Mouse (Mus musculus) urinary bladder, adult 18-20 months (tissue): Measurements from ENCODE around the gene Ifrd2.
A peak's percentile ranks its signal among the peaks of the same experiment; 100 is the strongest.
"Not testable (repeated sequence)": the region's sequence is repeated elsewhere in the genome, so short reads cannot be mapped to it uniquely, and the experiment has no call there.

Experiments
- DNase-seq, 2 experiments: peaks; one replicate each; pipeline ENCODE4 v3.0.0; 2022; ENCODE audit warnings: low spot score in 2 of 2, mixed read lengths in 2 of 2

The Ifrd2 gene

GRCm38 (mm10) chr9:107551890-107552355 is 35.5 kb upstream of the Ifrd2 start:
- no peak for DNase-seq

- no peak for DNase-seq
Measured at GRCm38 (mm10) chr9:107552690-107553393, 34.6 kb upstream of the Ifrd2 start.

- DNase-seq, result no peak
Measured at GRCm38 (mm10) chr9:107553541-107554318, 33.7 kb upstream of the Ifrd2 start.

GRCm38 (mm10) chr9:107554319-107554825 is 33.1 kb upstream of the Ifrd2 start:
- peak; percentile 87 to 91 for DNase-seq

GRCm38 (mm10) chr9:107555031-107555457 is 32.4 kb upstream of the Ifrd2 start:
- peak in 1 of 2 experiments; percentile 59 for DNase-seq

- no peak for DNase-seq
Measured at GRCm38 (mm10) chr9:107555701-107556100, 31.7 kb upstream of the Ifrd2 start.

GRCm38 (mm10) chr9:107556346-107556745 is 31.1 kb upstream of the Ifrd2 start:
- no peak for DNase-seq

GRCm38 (mm10) chr9:107563029-107563581 is 24.3 kb upstream of the Ifrd2 start, which contains the start of gene Tusc2:
Gene Tusc2 (plus strand): TSS chr9:107563255.
- peak; percentile 91 to 93 for DNase-seq

GRCm38 (mm10) chr9:107565556-107565955 is 21.9 kb upstream of the Ifrd2 start:
- DNase-seq, result not testable (repeated sequence)

- peak in 1 of 2 experiments; percentile 78 for DNase-seq
Measured at GRCm38 (mm10) chr9:107566041-107566709, 21.3 kb upstream of the Ifrd2 start.

GRCm38 (mm10) chr9:107566855-107567254 is 20.6 kb upstream of the Ifrd2 start:
- DNase-seq, result no peak

- DNase-seq, result no peak
Measured at GRCm38 (mm10) chr9:107567702-107568319, 19.6 kb upstream of the Ifrd2 start, which contains the start of gene Hyal2. Gene Hyal2 (plus strand): TSS chr9:107567945.

- DNase-seq, result peak; percentile 79 to 83
Measured at GRCm38 (mm10) chr9:107568331-107569261, 18.8 kb upstream of the Ifrd2 start.

GRCm38 (mm10) chr9:107569270-107569669 is 18.2 kb upstream of the Ifrd2 start:
- DNase-seq, result no peak

GRCm38 (mm10) chr9:107570016-107570415 is 17.4 kb upstream of the Ifrd2 start:
- DNase-seq, result peak in 1 of 2 experiments; percentile 33

- DNase-seq, result peak in 1 of 2 experiments; percentile 41
Measured at GRCm38 (mm10) chr9:107570845-107571244, 16.6 kb upstream of the Ifrd2 start.

- DNase-seq, result no peak
Measured at GRCm38 (mm10) chr9:107571534-107572326, 15.7 kb upstream of the Ifrd2 start.

GRCm38 (mm10) chr9:107572327-107572662 is 15.1 kb upstream of the Ifrd2 start:
- no peak for DNase-seq

GRCm38 (mm10) chr9:107573774-107574173 is 13.7 kb upstream of the Ifrd2 start:
- not testable (repeated sequence) for DNase-seq
